Mouse (Mus musculus) right cerebral cortex, postnatal 10 days (tissue): ENCODE data around the gene Scfd2.

Experiments
- DNase-seq, 2 experiments: peaks; one replicate each; pipeline ENCODE4 v3.0.0; 2021; ENCODE audit warnings: low spot score in 2 of 2

The Scfd2 gene

DNA sequence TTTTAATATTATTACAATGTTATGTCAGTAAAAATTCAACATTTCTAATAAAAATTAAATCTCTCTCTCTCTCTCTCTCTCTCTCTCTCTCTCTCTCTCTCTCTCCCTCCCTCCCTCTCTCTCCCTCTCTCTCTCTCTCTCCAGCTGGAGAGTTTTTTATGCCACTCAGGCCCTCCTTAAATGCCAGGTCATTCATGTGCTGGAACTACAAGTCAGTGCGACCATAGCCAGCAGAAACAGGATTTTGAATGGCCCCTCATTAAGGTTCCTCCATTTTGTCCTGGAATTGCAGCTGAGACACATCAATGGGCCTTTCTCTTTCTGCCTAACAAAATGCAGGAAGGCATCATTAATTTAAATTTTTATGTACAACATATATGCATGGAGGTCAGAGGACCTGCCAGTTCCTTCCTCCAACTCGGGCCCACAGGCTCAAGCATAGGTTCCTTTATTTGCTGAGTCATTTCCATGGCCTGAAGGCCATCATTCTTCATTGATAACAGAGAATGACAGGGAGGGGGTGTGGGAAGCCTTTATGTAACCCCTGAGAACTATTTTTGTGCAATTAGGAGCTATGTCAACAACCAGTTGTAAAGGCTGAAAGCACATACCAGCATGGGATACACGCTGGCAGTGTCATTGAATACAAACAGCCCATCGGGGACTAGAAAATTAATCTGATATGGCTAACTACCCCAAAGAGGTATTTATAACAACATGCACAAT is 165.4 kb downstream of the Scfd2 start:
- no peak for DNase-seq

DNA sequence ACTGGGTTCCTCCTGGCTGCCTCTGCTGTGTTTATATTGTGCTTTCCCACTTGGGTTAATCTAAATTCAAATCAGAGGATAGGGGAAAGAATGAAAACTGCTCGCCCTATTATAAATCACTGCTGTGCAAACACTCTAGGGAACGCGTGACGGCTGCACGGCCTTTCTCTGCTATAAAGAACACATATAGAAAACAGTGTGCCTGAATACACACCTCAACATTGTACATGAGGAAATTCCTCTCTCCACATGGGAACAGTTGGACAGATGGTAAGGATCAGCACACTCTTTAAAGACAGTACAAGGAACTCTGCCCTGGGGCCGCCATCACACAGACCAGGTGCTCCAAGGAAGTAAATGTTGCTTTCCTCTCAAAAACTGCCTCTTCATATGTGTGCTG is 166.2 kb downstream of the Scfd2 start:
- DNase-seq, result peak in 1 of 2 experiments; percentile 9

DNA sequence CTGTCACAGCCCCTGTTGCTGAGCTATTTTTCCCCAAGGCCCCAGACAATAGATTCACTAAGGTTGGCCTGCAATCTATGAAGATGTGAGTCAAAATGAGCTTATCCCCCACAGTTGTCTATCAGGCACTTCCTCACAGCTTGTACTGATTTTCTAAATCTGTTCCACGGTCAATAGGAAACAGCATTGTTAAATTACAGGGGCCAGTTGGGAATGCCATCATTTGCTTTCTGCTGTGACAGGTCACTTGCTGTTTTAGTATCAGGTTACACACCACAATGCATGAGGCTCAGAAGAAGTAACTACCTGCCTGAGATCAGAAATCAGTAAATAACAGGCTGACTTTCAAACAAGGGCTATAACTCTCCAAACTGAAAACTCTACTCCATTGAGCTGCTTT is 168.3 kb downstream of the Scfd2 start:
- DNase-seq, result no peak

DNA sequence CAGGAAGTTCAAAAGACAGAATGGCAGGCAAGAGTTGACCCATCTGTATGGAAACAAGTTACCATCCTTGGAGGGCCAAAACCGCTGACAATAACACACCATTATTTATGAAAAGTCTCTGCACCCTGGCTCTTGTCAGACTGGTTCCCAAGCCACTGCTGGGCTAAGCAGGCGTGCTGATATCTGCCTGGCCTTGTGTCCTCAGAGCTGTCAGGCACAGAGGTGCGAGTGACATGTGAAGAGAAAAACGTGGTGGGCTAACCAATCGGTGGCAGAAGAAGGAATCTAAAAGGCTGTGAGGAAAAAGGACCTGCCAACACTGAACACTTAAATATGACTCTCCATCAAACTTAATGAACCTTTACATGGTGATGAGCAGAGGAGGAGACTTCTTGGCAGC is 170.0 kb downstream of the Scfd2 start:
- DNase-seq, result no peak

DNA sequence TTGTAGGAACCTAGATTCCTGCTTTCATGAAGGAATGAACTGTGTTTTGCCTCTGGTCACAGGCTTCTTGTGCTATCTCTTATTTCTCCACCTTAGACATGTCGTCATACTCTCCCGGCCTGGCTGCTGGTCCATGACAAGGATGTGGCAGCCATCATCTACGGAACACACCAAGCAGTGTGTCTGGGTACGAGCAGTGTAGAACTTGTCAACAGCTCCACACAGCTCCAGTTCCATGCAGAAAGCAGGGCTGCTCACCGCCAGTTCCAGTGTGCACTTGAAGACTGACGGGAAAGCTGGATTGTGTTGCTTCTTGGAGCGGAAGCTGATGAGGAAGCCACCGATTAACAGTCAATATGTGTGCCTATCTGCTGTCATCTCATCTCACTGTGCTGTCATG is 173.5 kb downstream of the Scfd2 start:
- DNase-seq, result no peak

DNA sequence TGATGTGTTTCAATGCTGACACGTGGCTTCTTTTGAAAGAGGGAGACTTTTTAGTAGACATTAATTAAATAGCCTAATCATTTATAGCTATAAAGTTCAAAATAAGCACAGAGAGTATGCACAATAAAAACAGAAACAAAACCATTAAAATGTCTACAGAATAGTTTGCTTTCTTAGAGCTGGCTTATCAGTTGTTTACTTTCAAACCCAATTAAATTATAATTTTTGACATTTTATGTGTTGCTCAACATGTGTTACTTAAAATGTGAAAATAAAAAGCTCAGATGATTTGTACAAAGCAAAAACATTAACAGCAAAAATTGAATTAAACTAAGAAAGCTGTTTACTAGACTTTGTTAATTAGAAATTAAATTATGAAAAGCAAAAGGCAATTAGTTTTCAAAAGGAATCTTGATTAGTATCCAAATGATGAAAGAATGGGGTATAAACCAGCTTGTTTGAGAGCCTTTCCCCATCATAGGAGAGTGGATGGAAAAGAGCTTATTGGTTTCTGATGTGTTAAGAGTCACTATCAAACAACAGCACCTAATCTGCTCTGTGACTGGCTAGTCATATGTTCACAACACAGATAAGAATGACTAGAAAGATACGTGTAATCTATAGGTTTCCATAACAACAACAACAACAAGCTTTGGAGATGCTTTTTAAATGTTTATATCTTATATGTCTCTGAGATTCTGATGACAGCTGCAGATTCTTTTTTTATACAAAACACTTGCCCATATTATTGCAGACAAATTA is 176.0 kb downstream of the Scfd2 start:
- DNase-seq, result no peak

- DNase-seq, result no peak
These were observed 180.7 kb downstream of the Scfd2 start for GRCm38 (mm10) chr5:74350909-74351308.

GRCm38 (mm10) chr5:74348079-74348870 is 183.3 kb downstream of the Scfd2 start:
- no peak for DNase-seq

- no peak for DNase-seq
These were observed 188.5 kb downstream of the Scfd2 start for GRCm38 (mm10) chr5:74343045-74343444.

DNA sequence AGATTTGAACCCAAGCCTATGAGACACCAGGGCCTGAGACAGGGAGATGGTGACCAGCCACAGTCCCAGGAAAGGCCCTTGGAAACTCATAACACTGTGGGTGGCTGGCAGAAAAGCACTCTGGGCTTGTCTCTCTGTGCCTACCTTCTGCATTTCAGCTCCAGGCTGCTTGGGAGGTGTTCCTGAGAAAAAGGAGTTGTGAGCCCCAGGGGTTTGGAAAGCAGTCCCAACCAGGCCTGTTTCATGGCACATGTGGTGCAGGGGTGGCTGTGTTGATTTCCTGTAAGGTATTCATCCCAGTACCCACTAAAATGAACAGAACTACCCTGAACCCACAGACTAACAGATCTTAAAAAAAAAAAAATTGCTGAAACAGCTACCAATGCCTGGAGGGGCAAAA is 189.0 kb downstream of the Scfd2 start:
- DNase-seq, result no peak

- DNase-seq, result no peak
These were observed 194.1 kb downstream of the Scfd2 start for GRCm38 (mm10) chr5:74337491-74337890.

DNA sequence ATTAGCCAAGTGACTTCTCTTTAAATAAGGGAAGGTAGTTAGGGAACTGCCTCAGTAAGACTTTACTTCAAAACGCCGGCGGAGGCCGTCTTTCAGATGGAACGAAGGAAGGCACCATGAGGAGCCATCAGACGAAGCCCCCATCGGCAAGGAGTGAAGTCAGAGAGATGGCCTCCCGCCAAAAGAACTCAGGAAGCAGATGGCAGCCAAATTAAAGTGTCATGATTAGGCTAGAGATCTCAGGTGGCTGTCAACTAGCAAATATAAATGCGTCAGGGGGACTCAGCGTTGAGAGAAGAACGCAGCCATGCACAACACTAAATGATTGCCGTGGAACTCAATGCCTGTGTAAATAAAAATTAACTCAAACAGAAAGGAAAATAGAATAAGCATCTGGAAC is 194.8 kb downstream of the Scfd2 start:
- peak in 1 of 2 experiments; percentile 44 for DNase-seq

DNA sequence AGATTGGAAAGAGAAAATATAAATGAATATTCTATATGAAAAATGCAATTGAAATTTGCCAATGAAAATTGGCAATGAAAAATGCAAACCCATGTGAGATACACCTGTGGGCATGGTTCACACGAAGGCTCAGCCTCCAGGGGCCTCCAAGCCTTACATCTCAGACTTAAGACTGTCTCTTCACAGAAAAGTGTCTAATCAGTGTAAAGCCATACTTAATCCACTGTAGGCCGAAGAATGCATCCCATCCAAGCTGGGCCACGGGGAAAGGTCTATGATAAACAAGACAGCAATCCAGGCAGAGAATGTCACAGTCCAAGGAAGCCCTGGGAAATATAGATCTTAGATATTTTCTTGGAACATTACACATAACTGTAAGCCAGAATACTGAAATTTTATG is 198.3 kb downstream of the Scfd2 start:
- DNase-seq, result no peak

DNA sequence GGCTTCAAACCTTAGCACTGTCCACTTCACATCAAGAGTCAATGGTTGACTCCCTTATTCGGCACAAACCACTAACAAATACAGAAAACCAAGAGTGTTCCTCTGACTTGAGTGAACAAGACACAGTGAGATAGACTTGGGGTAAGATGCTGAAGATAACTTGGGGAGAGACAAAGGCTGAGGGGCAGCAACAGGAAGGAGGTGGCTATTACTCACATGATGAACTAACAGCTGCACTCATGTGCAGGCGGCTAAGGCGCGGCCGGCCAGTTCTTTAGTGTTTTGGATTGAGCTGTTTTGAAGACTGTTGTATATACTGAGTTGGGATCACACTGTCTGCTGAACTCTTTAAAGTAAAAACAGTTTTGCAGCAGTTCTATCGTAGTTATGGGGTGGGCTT is 205.3 kb downstream of the Scfd2 start:
- DNase-seq, result no peak

DNA sequence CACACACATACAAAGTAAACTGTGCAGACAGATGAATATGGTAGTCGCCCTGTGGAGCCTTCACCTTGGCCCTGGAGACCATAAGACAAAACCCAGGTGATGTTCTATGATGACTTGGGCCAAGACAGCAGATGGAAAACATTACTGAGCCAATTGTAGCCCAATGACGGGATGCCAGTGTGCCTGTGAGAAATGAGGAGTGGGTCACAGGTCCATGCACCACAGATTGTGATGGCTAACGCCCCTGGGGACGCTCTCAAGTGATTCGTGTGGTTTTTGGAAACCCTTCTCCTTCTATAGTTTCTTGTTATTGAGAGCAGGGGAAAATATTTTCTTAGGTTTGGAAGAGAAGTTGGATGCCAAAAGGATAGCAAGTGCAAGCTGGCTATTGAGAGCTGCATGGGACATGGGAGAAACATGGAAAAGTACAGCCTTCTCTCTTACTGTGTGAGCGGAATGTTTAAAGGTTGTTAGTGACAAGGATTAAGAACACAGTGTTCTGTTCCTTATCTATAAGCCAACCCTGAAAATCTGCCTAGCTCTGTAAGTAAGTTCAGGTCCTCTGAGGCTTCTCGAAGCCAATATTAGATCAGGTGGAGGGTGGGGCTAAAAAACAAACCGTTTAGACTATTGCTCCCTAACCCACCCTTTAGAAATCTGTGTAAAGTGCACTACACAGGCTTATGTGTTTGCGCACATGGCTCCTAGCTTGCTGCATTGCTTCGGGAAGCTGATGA is 210.4 kb downstream of the Scfd2 start:
- DNase-seq, result no peak

DNA sequence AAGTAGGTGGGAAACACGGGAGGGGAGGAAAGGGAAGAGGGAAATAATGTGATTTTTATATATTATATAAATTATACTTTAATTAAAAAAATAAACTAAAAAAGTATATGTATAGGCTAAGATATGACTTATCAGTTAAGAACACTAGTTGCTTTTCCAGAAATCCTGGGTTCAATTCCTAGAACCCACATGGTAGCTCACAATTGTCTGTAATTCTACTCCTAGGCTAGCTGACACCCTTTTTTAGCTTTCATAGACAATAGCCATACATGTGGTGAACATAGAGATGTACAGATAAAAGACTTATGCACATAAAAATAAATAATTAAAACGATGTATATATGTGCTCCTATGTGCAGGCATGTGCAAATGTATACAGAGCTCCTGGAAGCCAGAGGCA is 212.0 kb downstream of the Scfd2 start:
- DNase-seq, result no peak

DNA sequence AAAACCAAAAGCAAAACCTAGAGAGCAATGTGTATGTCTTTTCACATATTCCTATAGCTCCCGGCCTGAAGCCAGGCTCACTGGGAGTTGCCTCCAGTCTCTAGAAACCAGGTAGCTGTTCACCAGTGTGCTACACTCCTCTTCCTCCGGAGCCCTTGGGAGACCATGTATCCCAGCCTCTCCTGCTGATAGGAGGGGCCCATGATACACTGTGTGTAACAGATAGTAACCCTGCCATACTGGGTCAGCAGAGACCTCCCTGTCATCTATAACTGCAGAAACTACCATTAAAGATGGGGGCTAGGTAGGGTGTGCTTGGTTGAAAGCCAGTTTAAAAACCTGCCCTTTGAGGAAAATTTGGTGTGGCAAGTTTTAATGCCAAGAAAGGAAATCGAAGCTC is 214.4 kb downstream of the Scfd2 start:
- no peak for DNase-seq

DNA sequence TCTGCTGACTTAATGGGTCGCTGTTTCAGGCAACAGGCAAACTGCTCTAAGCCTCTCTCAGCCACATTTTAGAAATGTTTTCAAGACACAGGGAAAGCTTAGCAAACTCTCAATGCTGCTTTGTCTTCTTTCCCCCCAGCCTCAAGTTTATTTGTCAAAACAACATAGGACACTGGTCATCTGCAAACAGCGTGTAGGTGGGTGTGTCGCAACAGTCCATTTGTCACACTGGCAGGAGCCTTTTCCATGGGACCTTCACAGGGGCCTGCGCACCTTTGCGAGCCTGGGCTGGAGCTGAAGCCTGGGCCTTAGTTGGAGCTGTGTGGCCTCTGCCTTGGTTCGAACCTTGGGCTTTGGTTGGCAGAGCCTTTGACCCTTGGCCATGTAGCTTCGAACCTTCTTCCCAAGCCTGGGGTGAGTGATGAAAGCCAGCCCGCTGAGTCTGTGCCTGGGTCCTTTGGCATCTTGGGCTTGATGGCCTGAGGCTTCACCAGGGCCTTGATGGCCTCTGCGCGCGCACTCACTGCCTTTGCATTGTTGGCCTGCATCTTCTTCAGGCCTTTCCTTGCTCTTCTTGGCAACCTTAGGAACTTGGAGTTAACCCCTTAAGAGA is 215.1 kb downstream of the Scfd2 start:
- DNase-seq, result no peak

DNA sequence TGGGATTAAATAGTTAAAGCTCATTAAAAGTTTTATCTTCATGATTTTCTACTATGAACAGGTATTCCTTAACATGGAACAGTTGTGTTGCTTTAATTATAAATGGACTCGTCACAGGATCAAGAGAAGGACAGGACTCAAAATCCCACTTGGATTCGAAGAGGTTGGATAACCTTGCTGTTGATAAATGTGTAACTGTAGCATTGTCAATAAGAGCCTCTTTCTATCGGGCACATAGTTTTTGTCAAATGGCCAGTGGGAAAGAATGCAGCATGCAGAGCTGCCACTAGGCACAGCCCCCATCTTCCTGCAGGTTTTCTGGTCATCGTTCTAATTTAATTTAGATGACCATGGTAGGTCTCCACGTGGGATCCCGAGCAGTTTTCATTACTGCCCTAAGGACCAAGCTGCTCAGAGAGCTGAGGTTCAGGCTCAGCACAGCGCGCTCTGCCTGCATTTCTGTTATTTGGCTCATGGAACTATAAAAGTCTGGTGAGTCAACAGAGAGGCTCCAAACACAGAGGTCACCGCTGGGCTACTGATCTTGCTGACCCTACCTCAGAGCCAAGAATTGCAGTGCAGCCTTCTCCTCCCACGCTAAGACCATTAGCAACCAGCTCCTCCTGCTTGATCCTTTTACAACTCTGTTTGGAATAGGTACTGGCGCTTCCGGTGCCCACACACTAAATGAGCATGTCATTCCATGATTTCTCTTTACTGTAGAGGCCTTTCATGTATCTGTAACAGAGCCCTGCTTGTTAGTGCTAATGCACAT is 215.9 kb downstream of the Scfd2 start:
- DNase-seq, result no peak

DNA sequence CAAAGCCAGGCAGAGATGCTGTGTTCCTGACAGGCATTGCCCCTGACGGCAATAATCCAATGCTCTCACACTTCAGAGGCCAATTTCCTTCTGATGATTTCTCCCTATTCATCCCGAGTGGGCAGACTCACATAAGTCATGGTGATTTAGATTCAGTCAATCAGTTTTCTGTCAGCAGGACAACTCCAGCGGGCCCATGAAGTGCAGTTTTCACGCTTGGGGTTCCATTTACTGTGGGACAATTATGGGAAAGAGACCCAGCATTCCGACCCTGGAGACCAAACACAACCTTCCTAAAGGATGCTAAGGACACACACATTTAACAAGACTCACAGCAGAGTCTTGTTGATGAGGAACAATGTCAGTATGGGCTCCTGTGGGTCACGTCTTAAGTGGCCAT is 217.1 kb downstream of the Scfd2 start:
- DNase-seq, result no peak

DNA sequence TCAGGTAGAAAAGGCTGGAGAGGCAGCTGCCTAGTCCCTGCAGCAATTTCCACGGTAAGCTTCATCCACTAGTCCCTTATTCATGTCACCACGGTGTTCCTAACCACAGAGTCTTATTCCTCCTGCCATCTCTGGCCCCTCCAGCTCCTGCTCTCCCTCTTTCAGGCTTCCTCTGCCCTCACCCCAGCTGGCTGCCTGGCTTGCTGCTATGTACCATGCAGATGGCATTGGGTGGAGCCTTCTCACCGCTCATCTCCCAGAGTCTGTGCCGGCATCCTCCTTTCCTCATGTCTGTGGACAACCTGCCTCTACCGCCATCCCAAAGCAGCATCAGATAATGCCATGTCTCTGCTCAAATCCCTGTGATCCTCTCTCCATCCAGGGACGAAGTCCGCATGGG is 218.0 kb downstream of the Scfd2 start:
- DNase-seq, result no peak
